Mouse (Mus musculus) megakaryocyte, embryonic 14.5 days (primary cell): ENCODE measurements at regions not wholly inside any gene's neighbourhood (a gene's known extent, or its start where the extent isn't known, plus 50 kb on each side); places are given as distances from the start of the nearest gene placed in this dataset.

Source experiments
- FLI1 ChIP-seq: IDR thresholded peaks from 2 replicates; pipeline ENCODE4 v1.6.1; 2012; ENCODE audit warnings: low read length, inconsistent platforms, mixed read lengths
- GATA1 ChIP-seq: IDR thresholded peaks from 3 replicates; pipeline ENCODE4 v1.6.1; 2012; ENCODE audit warnings: mixed read lengths, low read length, inconsistent platforms, borderline replicate concordance

DNA sequence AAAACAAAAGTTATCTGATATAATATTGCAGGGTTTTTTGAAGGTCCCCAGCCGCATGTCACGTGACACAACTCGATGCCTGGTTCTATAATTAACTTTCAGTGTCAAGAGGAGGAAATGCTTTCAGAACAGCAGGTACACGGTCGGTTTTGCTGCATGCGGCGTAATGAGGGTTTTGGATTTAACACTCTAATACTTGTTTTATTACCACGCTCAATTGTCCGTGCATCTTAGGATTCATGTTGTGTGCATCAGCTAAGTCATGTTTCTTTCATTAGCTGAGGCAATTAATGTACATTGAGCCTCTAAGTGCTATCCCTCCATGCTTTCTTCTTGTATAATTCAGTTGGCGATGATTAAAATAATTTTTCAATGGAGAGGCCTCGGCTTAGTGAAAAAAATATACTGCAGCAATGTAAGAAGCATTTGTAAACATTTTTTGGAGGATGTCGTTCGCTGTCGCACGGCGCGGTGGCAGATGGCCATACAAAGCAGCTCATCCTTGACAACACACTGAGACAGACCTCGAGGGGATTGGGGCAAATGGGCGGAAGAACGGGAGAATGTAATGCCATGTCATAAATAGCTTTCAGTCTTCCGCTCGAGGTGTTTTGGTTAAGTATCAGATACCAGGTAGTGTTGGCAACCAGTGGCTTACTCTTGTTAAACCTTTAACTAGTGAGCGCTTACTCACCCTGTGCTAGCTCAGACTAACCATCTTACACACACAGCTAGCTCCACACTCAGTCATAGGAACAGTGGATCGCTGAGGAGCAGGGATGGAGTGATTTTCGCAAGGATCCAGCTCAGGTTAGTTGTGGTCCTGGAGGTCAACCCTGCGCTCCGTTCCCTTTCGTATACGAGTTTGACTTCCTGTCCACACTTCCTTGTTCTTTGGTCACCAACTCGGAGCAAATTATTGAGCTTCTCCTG lies 130.2 kb upstream of the Rhobtb1 start:
- no peak for TF ChIP-seq GATA1
- TF ChIP-seq FLI1: no peak
